Mouse (Mus musculus) B cell, adult 2 months (primary cell): ENCODE measurements around the gene Lenep.

ENCODE experiments used
- DNase-seq, 2 experiments: peaks; one replicate each; pipeline ENCODE4 v3.0.0; 2022

The Lenep gene

GRCm38 (mm10) chr3:89419571-89419970 lies 17.0 kb upstream of the Lenep start:
- DNase-seq = no peak

GRCm38 (mm10) chr3:89418861-89419250 lies 16.3 kb upstream of the Lenep start:
- DNase-seq = no peak

- peak; percentile 86 to 89 for DNase-seq
These were observed 15.7 kb upstream of the Lenep start, which contains the start of the genes Cks1b and Shc1 for GRCm38 (mm10) chr3:89418170-89418860. TSS of gene Cks1b (minus strand) at chr3:89418383. TSS of gene Shc1 (plus strand) at chr3:89418443.

GRCm38 (mm10) chr3:89417840-89418169 lies 15.2 kb upstream of the Lenep start:
- no peak for DNase-seq

- DNase-seq = no peak
These were observed 14.5 kb upstream of the Lenep start for GRCm38 (mm10) chr3:89417131-89417530.

- no peak for DNase-seq
These were observed 13.6 kb upstream of the Lenep start for GRCm38 (mm10) chr3:89416158-89416557.

GRCm38 (mm10) chr3:89411490-89412393 lies 9.1 kb upstream of the Lenep start, which contains the start of gene Flad1:
TSS of gene Flad1 (minus strand) at chr3:89411870.
- peak; percentile 95 to 97 for DNase-seq

- DNase-seq = no peak
These were observed 8.3 kb upstream of the Lenep start for GRCm38 (mm10) chr3:89410864-89411263.

GRCm38 (mm10) chr3:89409701-89410100 lies 7.1 kb upstream of the Lenep start:
- DNase-seq = no peak

GRCm38 (mm10) chr3:89408448-89408847 lies 5.9 kb upstream of the Lenep start:
- no peak for DNase-seq

- DNase-seq = no peak
These were observed 4.3 kb upstream of the Lenep start for GRCm38 (mm10) chr3:89406887-89407286.

- DNase-seq = no peak
These were observed 1.3 kb downstream of the Lenep start for GRCm38 (mm10) chr3:89401329-89401728.

GRCm38 (mm10) chr3:89396654-89397005 lies 6.0 kb downstream of the Lenep start:
- DNase-seq = no peak

GRCm38 (mm10) chr3:89395806-89396653 lies 6.6 kb downstream of the Lenep start:
- DNase-seq = peak; percentile 65 to 67

- no peak for DNase-seq
These were observed 7.2 kb downstream of the Lenep start for GRCm38 (mm10) chr3:89395419-89395805.

- peak; percentile 56 for DNase-seq
These were observed 7.7 kb downstream of the Lenep start for GRCm38 (mm10) chr3:89394894-89395256.

GRCm38 (mm10) chr3:89394006-89394893 lies 8.3 kb downstream of the Lenep start, which contains the start of gene Zbtb7b:
TSS of gene Zbtb7b (minus strand) at chr3:89394776.
- peak; percentile 66 to 67 for DNase-seq

GRCm38 (mm10) chr3:89393605-89394004 lies 9.0 kb downstream of the Lenep start:
- DNase-seq = peak; percentile 94 to 95

- peak; percentile 28 to 41 for DNase-seq
These were observed 9.7 kb downstream of the Lenep start for GRCm38 (mm10) chr3:89392871-89393311.

GRCm38 (mm10) chr3:89391663-89392511 lies 10.7 kb downstream of the Lenep start:
- peak in 1 of 2 experiments; percentile 28 for DNase-seq
